Mouse (Mus musculus) adrenal gland, postnatal 4 days (tissue): ENCODE results near the gene Hist1h4k. TPM values are rescaled to one million over a fixed set of nuclear protein-coding genes. Genes with fewer than 3 reads are reported as not detected.
A peak's percentile ranks its signal among the peaks of the same experiment; 100 is the strongest.
"Not testable (repeated sequence)": the region's sequence is repeated elsewhere in the genome, so short reads cannot be mapped to it uniquely, and the experiment has no call there.

Source experiments
- DNase-seq, 2 experiments: peaks; one replicate each; pipeline ENCODE4 v3.0.0; 2021 to 2022; ENCODE audit warnings: low spot score in 2 of 2, mixed read lengths in 2 of 2
- long read RNA-seq, 2 experiments: library from polyadenylated mRNA; stranded (forward); transcript quantifications; one replicate each; pipeline ENCODE4 v2.0.0; 2021
- total RNA-seq, 2 experiments: library from RNA; stranded (reverse); gene quantifications; 2 replicates each; pipeline ENCODE4 v1.2.3; 2021

The Hist1h4k gene
- total RNA-seq = 1,000 to 10,000 TPM; 1,000 to 1,309 TPM
- long read RNA-seq, experiment 1 = 0 reads
- long read RNA-seq, experiment 2, partial matches to known transcripts = 0 of 1 reads
- long read RNA-seq, experiment 2, other reads (novel, unspliced or antisense) = 0 of 1 reads

GRCm38 (mm10) chr13:21750159-21751017, at the start of gene Hist1h4k:
TSS of gene Hist1h4k (minus strand) at chr13:21750505.
- DNase-seq = peak; percentile 82 to 84

GRCm38 (mm10) chr13:21797163-21797562, 46.9 kb upstream of the Hist1h4k start:
- not testable (repeated sequence) for DNase-seq

- DNase-seq = no peak
These were observed 45.3 kb upstream of the Hist1h4k start for GRCm38 (mm10) chr13:21795584-21795983.

- DNase-seq = no peak
These were observed 40.4 kb upstream of the Hist1h4k start for GRCm38 (mm10) chr13:21790601-21791283.

- no peak for DNase-seq
These were observed 39.6 kb upstream of the Hist1h4k start for GRCm38 (mm10) chr13:21789925-21790324.

GRCm38 (mm10) chr13:21787760-21788593, 37.7 kb upstream of the Hist1h4k start:
- no peak for DNase-seq

- DNase-seq = peak; percentile 33 to 69
These were observed 36.8 kb upstream of the Hist1h4k start, which contains the start of the genes Hist1h2an and Hist1h2bp for GRCm38 (mm10) chr13:21786899-21787629. TSS of gene Hist1h2an (minus strand) at chr13:21787218. TSS of gene Hist1h2bp (plus strand) at chr13:21787461.

- no peak for DNase-seq
These were observed 36.0 kb upstream of the Hist1h4k start for GRCm38 (mm10) chr13:21786189-21786898.

GRCm38 (mm10) chr13:21784311-21784710, 34.0 kb upstream of the Hist1h4k start:
- no peak for DNase-seq

- DNase-seq = no peak
These were observed 33.4 kb upstream of the Hist1h4k start for GRCm38 (mm10) chr13:21783734-21784161.

- peak in 1 of 2 experiments; percentile 21 for DNase-seq
These were observed 32.9 kb upstream of the Hist1h4k start, which contains the start of gene Hist1h3i for GRCm38 (mm10) chr13:21783255-21783617. TSS of gene Hist1h3i (minus strand) at chr13:21783370.

GRCm38 (mm10) chr13:21782361-21783254, 32.3 kb upstream of the Hist1h4k start:
- not testable (repeated sequence) for DNase-seq

- DNase-seq = no peak
These were observed 31.3 kb upstream of the Hist1h4k start for GRCm38 (mm10) chr13:21781639-21782038.

- no peak for DNase-seq
These were observed 30.8 kb upstream of the Hist1h4k start for GRCm38 (mm10) chr13:21781021-21781555.

- DNase-seq = peak; percentile 47 to 49
These were observed 29.7 kb upstream of the Hist1h4k start, which contains the start of gene Hist1h1b for GRCm38 (mm10) chr13:21779767-21780731. TSS of gene Hist1h1b (minus strand) at chr13:21780625.

GRCm38 (mm10) chr13:21778814-21779766, 28.8 kb upstream of the Hist1h4k start:
- DNase-seq = peak in 1 of 2 experiments; percentile 44
